Mouse (Mus musculus) lung, postnatal 0 days (tissue): ENCODE measurements around the gene Gm20388. TPM values are rescaled to one million over a fixed set of nuclear protein-coding genes. Genes with fewer than 3 reads are reported as not detected.

ENCODE experiments used
- ATAC-seq: fragments of 200-750 bp; cut with Nextera tagmentation; 2 replicates; pipeline ENCODE4 v1.8.0; 2017; ENCODE audit warnings: moderate library complexity
- DNase-seq: peaks from one replicate; pipeline ENCODE4 v3.0.0-alpha.2; 2016; ENCODE audit warnings: low spot score
- H3K27ac ChIP-seq: fragments of 300-500 bp; sonication (generic); 2 replicates; pipeline ENCODE4 v1.5.1; 2014; ENCODE audit warnings: antibody characterized with exemption, mild to moderate bottlenecking, low read length, mixed read lengths
- H3K27me3 ChIP-seq: fragments of 300-500 bp; sonication (generic); replicated peaks from 2 replicates; pipeline ENCODE4 v1.6.1; 2014; ENCODE audit warnings: low read length, mixed read lengths; ENCODE audit not compliant: insufficient read depth
- H3K36me3 ChIP-seq: fragments of 300-500 bp; sonication (generic); 2 replicates; pipeline ENCODE4 v1.6.1; 2014; ENCODE audit warnings: low read length, mixed read lengths; ENCODE audit not compliant: insufficient read depth
- H3K4me1 ChIP-seq: fragments of 300-500 bp; sonication (generic); 2 replicates; pipeline ENCODE4 v1.6.1; 2014; ENCODE audit warnings: antibody characterized with exemption, low read depth, low read length, mixed read lengths; ENCODE audit not compliant: insufficient read depth
- H3K4me2 ChIP-seq: fragments of 300-500 bp; sonication (generic); replicated peaks from 2 replicates; pipeline ENCODE4 v1.6.1; 2014; ENCODE audit warnings: low read depth, mild to moderate bottlenecking, low read length, moderate library complexity, mixed read lengths
- H3K4me3 ChIP-seq: fragments of 300-500 bp; sonication (generic); 2 replicates; pipeline ENCODE4 v1.5.1; 2014; ENCODE audit warnings: low read depth, low read length
- H3K9ac ChIP-seq: fragments of 300-500 bp; sonication (generic); replicated peaks from 2 replicates; pipeline ENCODE4 v1.6.1; 2014; ENCODE audit warnings: low read depth, mild to moderate bottlenecking
- H3K9me3 ChIP-seq: fragments of 300-500 bp; sonication (generic); 2 replicates; pipeline ENCODE4 v1.6.1; 2016; ENCODE audit warnings: low read length, mixed read lengths
- CTCF ChIP-seq: IDR thresholded peaks from 2 replicates; pipeline ENCODE4 v1.5.1; 2016; ENCODE audit warnings: antibody characterized with exemption, mild to moderate bottlenecking
- EP300 ChIP-seq: IDR thresholded peaks from 2 replicates; pipeline ENCODE4 v1.6.1; 2016; ENCODE audit warnings: antibody characterized with exemption, mild to moderate bottlenecking, control low read depth
- WGBS: fragments of 180-500 bp; shearing (Covaris S2); extraction: QIAGEN DNeasy Blood & Tissue Kit; methylation state at CpG from one replicate; pipeline ENCODE4 v1.1.7; 2014; 5-methylcytosine and 5-hydroxymethylcytosine counted together
- polyA plus RNA-seq: library from polyadenylated mRNA; unstranded; fragments of >200 nt; fragmentation: Nextera tagmentation; extraction: Ambion mirVana; gene quantifications from 2 replicates; pipeline ENCODE4 v1.2.1, GENCODE M21; 2015

Gm20388 gene
- polyA plus RNA-seq, 1 experiment from 2014 or later: not detected

- no peak for ATAC-seq
- TF ChIP-seq CTCF: no peak
- TF ChIP-seq EP300: no peak
- WGBS: 62% methylated on average over 4 of the region's 4 CpGs
- Histone ChIP-seq H3K4me3 (no peak overlapping the region), H3K36me3 (0 out of 2 replicates have a peak, but pooled peaks cover 5% of the 10 kb centered on the region), H3K4me1 (no peaks in the 10 kb centered on the region), H3K9ac (no peak overlapping the region), H3K27me3 (no peaks in the 10 kb centered on the region), H3K4me2 (no peak overlapping the region), H3K9me3 (no peaks in the 10 kb centered on the region), H3K27ac (no peak overlapping the region)
- DNase-seq: no peak
These were observed 2472.4 kb downstream of the Gm20388 start for GRCm38 (mm10) chr8:122383039-122383438.

- WGBS: 83% methylated on average over 3 of the region's 3 CpGs
- Histone ChIP-seq H3K9ac (no peak overlapping the region), H3K9me3 (no peaks in the 10 kb centered on the region), H3K27me3 (no peaks in the 10 kb centered on the region), H3K27ac (no peak overlapping the region), H3K4me1 (no peaks in the 10 kb centered on the region), H3K4me3 (no peak overlapping the region), H3K4me2 (no peak overlapping the region), H3K36me3 (peaks cover 29% of the 10 kb centered on the region; the same call in 1 of the 2 replicates)
- TF ChIP-seq CTCF (peak; percentile 14; the same call in 1 of the 2 replicates), EP300 (no peak)
- ATAC-seq: no peak
- no peak for DNase-seq
These were observed 2478.7 kb downstream of the Gm20388 start for GRCm38 (mm10) chr8:122389357-122389756.

- Histone ChIP-seq H3K27me3 (no peaks in the 10 kb centered on the region), H3K9me3 (no peaks in the 10 kb centered on the region), H3K9ac (no peak overlapping the region), H3K4me1 (no peaks in the 10 kb centered on the region), H3K4me2 (no peak overlapping the region), H3K27ac (no peak overlapping the region), H3K4me3 (no peak overlapping the region), H3K36me3 (peaks cover 31% of the 10 kb centered on the region; the same call in 1 of the 2 replicates)
- ATAC-seq (no peak), DNase-seq (no peak)
- no peak for TF ChIP-seq CTCF
- TF ChIP-seq EP300: no peak
- 82% methylated on average over 3 of the region's 3 CpGs for WGBS
These were observed 2480.1 kb downstream of the Gm20388 start for GRCm38 (mm10) chr8:122390758-122391157.

- H3K9ac ChIP-seq: no peak overlapping the region
- DNase-seq (no peak), ATAC-seq (no peak)
- H3K36me3 ChIP-seq: peaks cover 35% of the 10 kb centered on the region; the same call in 1 of the 2 replicates
- no peak overlapping the region for H3K4me3 ChIP-seq
- H3K27me3 ChIP-seq: no peaks in the 10 kb centered on the region
- H3K27ac ChIP-seq: no peak overlapping the region
- H3K4me1 ChIP-seq: no peaks in the 10 kb centered on the region
- no peaks in the 10 kb centered on the region for H3K9me3 ChIP-seq
- TF ChIP-seq CTCF: no peak
- no peak for TF ChIP-seq EP300
- H3K4me2 ChIP-seq: no peak overlapping the region
These were observed 2483.1 kb downstream of the Gm20388 start for GRCm38 (mm10) chr8:122393717-122394116.

- Histone ChIP-seq H3K4me3 (no peak overlapping the region), H3K9me3 (no peaks in the 10 kb centered on the region), H3K27me3 (no peaks in the 10 kb centered on the region), H3K36me3 (peaks cover 32% of the 10 kb centered on the region; the same call in 1 of the 2 replicates), H3K4me1 (no peaks in the 10 kb centered on the region), H3K27ac (no peak overlapping the region), H3K9ac (no peak overlapping the region), H3K4me2 (no peak overlapping the region)
- WGBS: 86% methylated on average over 6 of the region's 6 CpGs
- ATAC-seq (no peak), DNase-seq (no peak)
- TF ChIP-seq EP300 (no peak), CTCF (no peak)
These were observed 2484.7 kb downstream of the Gm20388 start for GRCm38 (mm10) chr8:122395291-122395690.

GRCm38 (mm10) chr8:122398186-122398585 lies 2487.5 kb downstream of the Gm20388 start:
- TF ChIP-seq EP300 (no peak), CTCF (no peak)
- peaks cover 48% of the 10 kb centered on the region for H3K36me3 ChIP-seq
- no peak overlapping the region for H3K27ac ChIP-seq

More at GRCm38 (mm10) chr8:122398186-122398585, 2487.5 kb downstream of the Gm20388 start:
- ATAC-seq (no peak), DNase-seq (no peak)
- Histone ChIP-seq H3K9ac (no peak overlapping the region), H3K4me1 (no peaks in the 10 kb centered on the region), H3K9me3 (no peaks in the 10 kb centered on the region), H3K4me2 (no peak overlapping the region), H3K27me3 (no peaks in the 10 kb centered on the region), H3K4me3 (no peak overlapping the region)
- 96% methylated on average over 9 of the region's 9 CpGs for WGBS
